Mouse (Mus musculus) adrenal gland, postnatal 10 days (tissue): ENCODE data around the gene Nosip. TPM values are rescaled to one million over a fixed set of nuclear protein-coding genes. Genes with fewer than 3 reads are reported as not detected.

Experiments used
- DNase-seq: peaks from one replicate; pipeline ENCODE4 v3.0.0; 2021; ENCODE audit warnings: mixed read lengths
- total RNA-seq, 2 experiments: library from RNA; stranded (reverse); gene quantifications; 2 replicates each; pipeline ENCODE4 v1.2.3; 2021

Nosip gene
- total RNA-seq, 2 experiments from 2014 or later = 39.7 to 45.9 TPM

GRCm38 (mm10) chr7:45035631-45036030, 26.6 kb upstream of the Nosip start:
- no peak for DNase-seq

GRCm38 (mm10) chr7:45036702-45037101, 25.5 kb upstream of the Nosip start:
- DNase-seq = no peak

DNA sequence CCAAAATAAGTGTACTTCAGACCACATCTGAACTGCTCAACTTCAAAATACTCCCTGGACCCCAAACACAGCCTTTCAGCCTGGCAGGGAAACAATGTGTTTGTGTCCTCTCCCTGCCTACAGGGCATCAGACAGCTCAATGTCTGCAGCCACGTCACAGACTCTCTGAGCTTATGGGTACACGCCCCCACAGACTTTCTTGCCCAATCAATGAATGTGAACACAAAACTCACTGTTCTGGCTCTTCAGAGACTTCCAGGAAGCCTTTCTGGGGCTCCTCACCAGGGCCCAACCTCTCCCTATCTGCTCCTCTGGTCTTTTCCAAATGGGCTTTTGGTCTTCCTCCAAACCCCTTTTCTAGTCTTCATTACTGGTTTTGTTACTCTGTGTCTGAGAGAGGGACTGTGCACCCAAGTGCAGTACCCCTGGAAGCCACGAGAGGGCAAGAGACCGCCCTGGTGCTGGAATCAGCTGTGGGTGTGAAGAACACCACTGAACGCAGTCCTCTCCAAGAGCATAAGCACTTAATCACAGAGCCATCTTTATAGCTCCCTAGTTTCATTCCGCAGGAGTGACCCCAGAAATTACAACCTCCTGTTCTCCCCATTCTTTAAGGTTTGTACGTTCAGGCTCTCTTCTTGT, 24.4 kb upstream of the Nosip start:
- peak; percentile 78 for DNase-seq

DNA sequence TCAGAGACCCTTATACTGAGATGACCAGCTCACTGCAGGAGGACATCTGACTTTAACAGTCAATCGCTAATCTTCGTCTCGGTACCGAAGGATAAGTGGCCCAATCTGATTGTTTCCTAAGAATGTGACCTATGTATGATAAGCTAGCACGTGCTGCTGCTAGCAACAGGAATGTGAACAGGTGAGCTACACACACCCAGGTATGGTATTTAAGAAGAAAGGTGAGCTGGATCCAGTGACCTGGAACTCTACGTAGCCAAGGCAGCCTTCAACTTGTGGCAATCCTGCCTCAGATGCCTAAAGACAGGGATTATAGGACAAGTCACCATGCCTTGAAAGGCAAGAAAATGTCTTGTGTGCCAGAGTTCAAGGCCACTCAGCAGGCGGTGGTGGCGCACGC, 23.8 kb upstream of the Nosip start:
- no peak for DNase-seq

DNA sequence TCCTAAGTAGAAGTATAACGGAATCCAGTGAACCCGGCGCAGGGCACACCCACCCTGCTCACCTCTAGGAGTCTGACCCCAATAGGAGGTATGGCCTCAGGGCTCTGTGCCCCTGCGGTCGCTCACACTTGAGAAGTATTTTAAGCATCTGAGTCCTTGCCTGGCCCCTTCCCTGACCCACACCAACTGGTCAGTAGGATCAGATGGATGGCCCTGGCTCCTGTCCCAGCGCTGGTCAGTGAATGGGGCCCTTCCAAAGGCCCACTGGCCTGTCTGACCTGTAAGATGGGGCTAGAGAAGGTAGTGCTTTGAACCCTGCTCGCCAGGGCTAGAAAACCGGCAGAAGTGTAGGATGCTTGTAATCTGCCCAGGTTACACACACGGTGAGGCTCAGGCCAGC, 21.4 kb upstream of the Nosip start:
- DNase-seq = no peak

DNA sequence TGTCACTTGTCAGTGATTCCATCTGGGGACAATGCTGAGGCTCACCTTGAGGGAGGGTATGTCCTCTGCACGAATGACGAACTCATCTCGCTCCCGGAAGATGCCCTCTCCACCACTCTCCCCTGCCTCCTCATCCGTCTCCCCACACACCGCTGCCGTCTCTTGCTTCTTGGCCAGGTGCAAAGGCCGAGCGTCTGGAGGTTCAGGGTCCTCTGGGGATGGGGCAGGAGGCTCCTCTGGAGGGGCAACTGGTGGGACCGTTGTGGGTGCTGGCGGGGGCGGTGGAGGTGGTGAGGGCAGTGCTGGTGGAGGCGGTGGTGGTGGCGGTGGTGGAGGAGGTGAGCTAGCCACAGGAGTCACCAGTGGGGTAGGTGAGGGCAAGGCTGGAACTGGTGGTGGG, 18.9 kb upstream of the Nosip start:
- DNase-seq = no peak

GRCm38 (mm10) chr7:45045741-45046140, 16.5 kb upstream of the Nosip start:
- no peak for DNase-seq

GRCm38 (mm10) chr7:45046853-45047350, 15.3 kb upstream of the Nosip start:
- DNase-seq = no peak

DNA sequence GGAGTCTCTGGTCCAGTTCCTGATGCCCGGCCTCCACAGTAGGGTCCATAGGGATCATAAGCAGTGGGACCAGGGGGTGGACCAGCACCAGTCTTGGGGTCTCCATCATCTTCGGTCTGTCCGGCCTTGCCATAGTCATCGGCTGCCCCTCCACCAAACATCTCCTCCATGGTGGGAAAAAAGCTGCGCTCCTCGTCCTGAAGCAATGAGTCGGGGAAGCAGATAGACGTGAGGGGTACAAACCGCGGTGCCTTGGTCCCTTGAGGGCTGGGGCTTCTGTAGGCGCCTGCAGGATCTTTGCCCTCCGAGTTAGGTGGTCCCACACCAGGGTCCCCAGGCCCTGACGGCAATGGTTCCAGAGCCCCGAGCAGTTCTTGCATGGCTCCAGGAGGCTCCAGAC, 14.7 kb upstream of the Nosip start:
- no peak for DNase-seq

GRCm38 (mm10) chr7:45048001-45048890, 14.0 kb upstream of the Nosip start:
- no peak for DNase-seq

DNA sequence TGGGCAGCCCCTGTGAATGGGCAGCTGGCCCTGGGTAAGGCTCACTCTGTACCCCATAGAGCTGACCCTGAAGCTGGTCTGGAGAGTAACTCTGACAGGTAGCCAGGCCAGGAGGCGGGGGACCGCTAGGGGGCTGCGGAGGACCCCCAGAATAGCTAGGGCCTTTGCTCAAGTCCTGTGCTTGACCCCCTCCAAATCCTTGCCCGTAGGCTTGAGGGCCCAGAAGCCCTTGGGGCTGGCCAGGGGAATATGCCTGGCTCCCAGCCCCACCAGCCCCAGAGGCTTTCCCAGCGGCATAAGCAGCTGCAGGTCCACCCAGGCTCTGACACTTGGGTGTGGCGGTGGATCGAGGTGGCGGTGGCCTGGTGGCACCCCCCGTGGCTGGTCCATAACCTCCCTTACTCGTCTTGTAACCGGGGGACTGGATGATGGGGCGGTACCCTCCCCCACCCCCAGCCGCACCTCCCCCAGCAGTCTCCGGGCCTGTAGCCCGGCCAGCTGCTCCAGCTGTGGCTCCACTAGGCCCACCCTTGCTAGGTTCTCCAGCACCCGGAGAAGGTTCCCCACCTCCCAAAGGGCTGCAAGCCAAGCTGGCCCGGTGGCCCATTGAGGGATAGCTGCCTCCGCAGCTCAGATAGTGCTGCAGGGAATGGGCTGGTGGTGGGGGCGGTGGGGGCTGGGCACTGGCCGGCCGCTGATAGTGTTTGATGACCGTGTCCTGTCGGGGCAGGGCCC, 13.1 kb upstream of the Nosip start:
- no peak for DNase-seq

DNA sequence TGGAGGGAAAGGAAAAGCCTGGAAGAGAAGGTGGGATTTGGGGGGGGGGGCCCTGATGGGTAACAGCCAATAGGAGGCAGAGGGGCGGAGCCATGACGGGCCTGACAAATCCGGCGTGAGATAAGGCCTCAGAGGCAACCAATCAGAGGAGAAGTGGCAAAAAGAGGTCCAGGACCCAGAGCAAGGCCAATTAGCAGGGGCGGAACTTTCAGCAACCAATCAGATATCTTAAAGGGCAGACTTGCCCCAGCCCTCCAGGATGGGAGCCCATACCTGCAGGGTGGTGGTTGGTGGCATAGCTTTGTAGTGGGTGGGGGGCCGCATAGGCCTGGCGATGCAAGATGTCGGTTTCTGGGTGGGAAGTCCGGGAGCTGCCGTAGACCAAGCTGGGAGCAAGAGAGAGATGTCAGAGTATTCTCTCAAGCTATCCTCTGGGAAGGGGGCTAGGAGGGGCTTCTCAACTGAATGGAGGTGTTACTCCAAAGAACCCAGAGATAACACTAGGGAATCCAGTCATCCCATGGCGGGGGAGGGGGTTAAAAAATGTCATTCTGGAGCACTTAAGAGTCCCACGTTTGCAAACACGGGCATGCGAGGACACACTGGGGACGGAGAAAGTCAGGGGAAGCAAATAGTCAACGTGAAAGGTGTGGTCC, 11.2 kb upstream of the Nosip start:
- peak; percentile 84 for DNase-seq

- no peak for DNase-seq
Measured at GRCm38 (mm10) chr7:45051601-45051974, 10.6 kb upstream of the Nosip start.

DNA sequence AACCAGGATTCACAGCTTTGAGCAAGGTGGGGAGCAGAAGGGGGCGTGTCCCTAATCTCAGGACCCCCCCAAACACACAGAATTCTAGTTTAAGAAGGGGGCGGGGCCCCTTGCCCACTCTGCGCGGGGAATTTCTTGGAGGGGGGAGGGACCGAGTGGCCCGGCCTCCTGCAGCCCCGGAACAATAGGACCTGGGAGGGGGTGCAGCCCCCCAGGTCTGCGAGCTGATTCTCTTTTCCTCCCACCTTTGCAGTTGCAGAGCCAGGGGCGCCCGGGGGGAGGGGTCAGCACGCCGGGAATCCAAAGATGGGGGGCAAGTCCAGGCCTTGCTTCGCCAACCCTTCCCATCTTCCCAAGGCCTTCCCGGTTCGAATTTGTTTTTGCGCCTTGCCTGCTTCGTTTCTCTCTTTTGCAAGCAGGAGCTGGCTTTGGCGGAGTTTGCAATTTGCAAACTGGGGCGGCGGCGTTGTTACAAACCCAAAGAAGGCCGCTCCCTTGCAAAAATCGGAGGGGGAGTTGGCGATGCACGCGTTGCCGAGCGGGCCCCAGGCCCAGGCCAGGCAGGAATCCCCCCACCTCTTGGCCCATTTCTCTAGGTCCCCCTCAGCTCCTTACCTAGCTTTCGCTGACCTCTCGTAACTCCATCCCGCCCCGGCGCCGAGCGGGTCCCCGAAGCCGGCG, 9.9 kb upstream of the Nosip start:
- peak; percentile 61 for DNase-seq

- no peak for DNase-seq
Measured at GRCm38 (mm10) chr7:45052862-45053116, 9.4 kb upstream of the Nosip start, which contains the start of gene Prr12. Gene Prr12 (minus strand): TSS chr7:45052881.

- DNase-seq = peak; percentile 83
Measured at GRCm38 (mm10) chr7:45053117-45053930, 8.9 kb upstream of the Nosip start.

DNA sequence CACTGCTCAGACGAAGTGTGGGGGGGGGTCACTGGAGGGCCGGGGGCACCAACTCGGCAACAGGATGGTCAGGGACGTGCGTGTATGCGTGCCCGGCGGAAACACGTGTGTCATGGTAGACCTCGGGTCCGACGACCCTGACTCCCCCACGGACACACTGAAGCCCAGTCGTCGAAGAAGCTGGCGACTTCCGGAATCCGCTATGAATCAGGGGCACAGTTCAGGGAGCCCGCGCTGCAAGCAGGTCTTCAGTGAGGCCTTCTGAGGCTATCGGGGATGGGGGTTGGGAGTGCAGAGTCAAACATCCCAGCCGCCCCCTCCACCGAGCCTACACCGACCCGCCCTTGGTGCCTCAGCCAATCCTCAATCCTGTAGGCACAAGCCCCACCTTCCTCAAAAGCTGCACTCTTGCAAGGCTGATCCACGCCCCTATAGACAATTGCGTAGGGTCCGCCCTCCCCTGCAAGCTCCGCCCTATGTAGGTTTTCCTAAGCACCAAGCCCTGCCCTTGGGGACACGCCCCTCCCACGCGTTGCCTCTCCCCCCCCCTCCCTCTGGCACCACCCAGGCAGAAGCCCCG, 8.2 kb upstream of the Nosip start:
- peak; percentile 96 for DNase-seq

DNA sequence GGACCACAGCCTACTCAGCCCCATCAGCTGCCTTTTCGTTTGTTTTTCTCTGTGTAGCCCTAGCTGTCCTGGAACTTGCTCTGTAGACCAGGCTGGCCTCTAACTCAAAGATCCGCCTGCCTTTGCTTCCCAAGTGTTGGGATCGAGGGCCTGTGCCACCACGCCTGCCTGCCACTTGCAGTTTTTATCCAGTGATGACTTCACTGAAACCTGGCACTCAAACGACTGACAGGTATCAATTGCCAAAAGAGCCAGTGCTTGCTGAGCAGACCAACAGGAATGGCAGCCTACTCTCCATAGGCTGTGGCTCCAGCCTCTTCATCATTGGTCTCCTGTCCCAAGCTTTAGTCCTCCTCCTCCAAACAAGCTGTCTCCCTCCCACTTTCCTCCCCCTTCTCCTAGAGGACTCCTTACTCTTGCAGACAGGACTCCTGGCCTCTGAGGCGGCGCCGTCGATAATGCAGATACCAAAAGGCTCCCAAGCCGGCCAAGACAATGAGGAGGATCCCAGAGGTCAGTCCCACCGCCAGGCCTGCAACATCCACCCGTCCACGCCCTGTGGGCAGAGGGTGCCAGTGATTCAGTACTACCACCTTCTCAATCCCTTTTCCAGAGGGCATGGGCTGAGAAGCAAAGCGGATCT, 5.8 kb upstream of the Nosip start:
- DNase-seq = no peak

DNA sequence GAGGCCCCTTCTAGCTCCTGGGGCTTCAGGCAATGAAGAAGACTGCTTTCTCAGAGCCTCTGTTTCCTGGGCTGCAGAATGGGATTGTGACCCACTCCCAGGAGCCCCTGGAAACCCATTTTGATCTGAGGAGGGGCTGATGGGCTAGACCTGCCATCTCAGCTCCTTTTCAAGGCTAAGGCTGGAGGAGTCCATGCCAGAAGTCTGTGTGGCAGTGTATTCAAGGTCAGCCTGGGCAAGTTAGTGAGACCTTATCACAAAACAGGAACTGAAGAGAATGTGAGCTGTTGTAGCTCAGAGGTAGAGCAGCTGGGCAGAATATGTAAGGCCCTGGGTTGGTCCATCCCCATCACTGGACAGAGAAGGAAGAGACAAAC, 5.3 kb upstream of the Nosip start:
- no peak for DNase-seq
